Comparison of ENCODE assay signal across 15 mouse cellular contexts in genomic region chr5:150894049-150894738, GRCm38 (mm10). TPM values are rescaled to one million over a fixed set of nuclear protein-coding genes. Genes with fewer than 3 reads are reported as not detected.
A peak's percentile ranks its signal among the peaks of the same experiment; 100 is the strongest.
DNase-seq lines count a peak whose midpoint lies in the region; ATAC-seq and TF ChIP-seq lines count a peak whose summit lies in the region.
"Had no signal": no experiment of that assay in that cellular context is flagged by ENCODE, and none has a peak within 500 bp of the region (broad histone marks: within the 10 kb centered on the region; RNA-seq: fewer than 3 reads in every experiment).

No protein-coding gene starts in this region.

- H3K27me3 ChIP-seq in forebrain, embryonic 11.5 days (ENCODE audit: control insufficient read depth, insufficient read depth, low read length): no peaks in the 10 kb centered on the region
- H3K27me3 ChIP-seq in forebrain, embryonic 10.5 days (ENCODE audit: poor library complexity, severe bottlenecking): no peaks in the 10 kb centered on the region
- no peaks in the 10 kb centered on the region for H3K27me3 ChIP-seq in midbrain, embryonic 12.5 days
- H3K27me3 ChIP-seq in midbrain, embryonic 10.5 days (ENCODE audit: low read depth, poor library complexity, severe bottlenecking): no peaks in the 10 kb centered on the region
- no peaks in the 10 kb centered on the region for H3K27me3 ChIP-seq in hindbrain, embryonic 15.5 days
- H3K27me3 ChIP-seq in midbrain, postnatal 0 days (ENCODE audit: insufficient read depth, low read length): no peaks in the 10 kb centered on the region
- no peaks in the 10 kb centered on the region for H3K27me3 ChIP-seq in cerebellum, adult 2 months (ENCODE audit: control insufficient read depth, insufficient read depth, low read length)
- H3K27me3 ChIP-seq: liver, embryonic 15.5 days; neural tube, embryonic 12.5 days had no signal

- H3K4me2 ChIP-seq in forebrain, embryonic 11.5 days (ENCODE audit: low read depth, low read length, severe bottlenecking): no peak overlapping the region
- H3K4me2 ChIP-seq in midbrain, embryonic 12.5 days (replicated peaks): no peak overlapping the region
- no peak overlapping the region for H3K4me2 ChIP-seq in hindbrain, embryonic 15.5 days
- H3K4me2 ChIP-seq in midbrain, postnatal 0 days (ENCODE audit: low read depth, low read length, poor library complexity, severe bottlenecking): no peak overlapping the region
- H3K4me2 ChIP-seq: liver, embryonic 15.5 days; neural tube, embryonic 12.5 days had no signal

- no peak for TF ChIP-seq POLR2A in cerebellum, adult 2 months (IDR thresholded peaks at IDR 0.05; ENCODE audit: borderline replicate concordance, insufficient read depth, low read length)

- 64% methylated on average over 3 of the region's 3 CpGs for WGBS in forebrain, embryonic 11.5 days
- WGBS in forebrain, embryonic 10.5 days: 71% methylated on average over 3 of the region's 3 CpGs
- 70% methylated on average over 3 of the region's 3 CpGs for WGBS in midbrain, embryonic 12.5 days
- WGBS in midbrain, embryonic 10.5 days: 75% methylated on average over 3 of the region's 3 CpGs
- WGBS in hindbrain, embryonic 15.5 days: 36% methylated on average over 3 of the region's 3 CpGs
- WGBS in midbrain, postnatal 0 days: 39% methylated on average over 3 of the region's 3 CpGs
- 64% methylated on average over 3 of the region's 3 CpGs for WGBS in cerebellum, adult 2 months

- no peak for DNase-seq in forebrain, embryonic 11.5 days (ENCODE audit: low spot score)
- DNase-seq in forebrain, embryonic 10.5 days (ENCODE audit: extremely low spot score, low spot score): no peak
- DNase-seq in midbrain, embryonic 10.5 days (ENCODE audit: low spot score): no peak
- no peak for DNase-seq in midbrain, postnatal 0 days (ENCODE audit: low spot score)
- DNase-seq in cerebellum, adult 2 months: no peak
- no peak for DNase-seq in thymus, postnatal 0 days (ENCODE audit: low spot score)
- DNase-seq: cerebellum, adult 11 months; embryo, embryonic 11 days; kidney, adult 8-10 months; layer of hippocampus, adult 9-11 months had no signal

- H3K4me1 ChIP-seq in forebrain, embryonic 11.5 days (replicated peaks; ENCODE audit: control insufficient read depth, insufficient read depth, low read length): no peaks in the 10 kb centered on the region
- peaks cover 25% of the 10 kb centered on the region for H3K4me1 ChIP-seq in forebrain, embryonic 10.5 days
- H3K4me1 ChIP-seq in midbrain, embryonic 12.5 days: peaks cover 10% of the 10 kb centered on the region
- H3K4me1 ChIP-seq in midbrain, embryonic 10.5 days: peaks cover 7% of the 10 kb centered on the region; the same call in 1 of the 2 replicates
- peaks cover 10% of the 10 kb centered on the region for H3K4me1 ChIP-seq in hindbrain, embryonic 15.5 days (replicated peaks)
- no peaks in the 10 kb centered on the region for H3K4me1 ChIP-seq in midbrain, postnatal 0 days (ENCODE audit: insufficient read depth, low read length)
- H3K4me1 ChIP-seq in cerebellum, adult 2 months (ENCODE audit: control insufficient read depth, insufficient read depth, low read length): no peaks in the 10 kb centered on the region; the same call in 1 of the 2 replicates
- H3K4me1 ChIP-seq: liver, embryonic 15.5 days had no signal

- no peak overlapping the region for H3K9ac ChIP-seq in forebrain, embryonic 11.5 days (ENCODE audit: low read length)
- H3K9ac ChIP-seq in midbrain, embryonic 12.5 days (replicated peaks): no peak overlapping the region
- H3K9ac ChIP-seq in hindbrain, embryonic 15.5 days: no peak overlapping the region
- H3K9ac ChIP-seq in midbrain, postnatal 0 days (replicated peaks; ENCODE audit: low read length, poor library complexity, severe bottlenecking): no peak overlapping the region
- H3K9ac ChIP-seq: liver, embryonic 15.5 days; neural tube, embryonic 12.5 days had no signal

- TF ChIP-seq CTCF in midbrain, postnatal 0 days (IDR thresholded peaks at IDR 0.05): no peak
- TF ChIP-seq CTCF in cerebellum, adult 2 months (IDR thresholded peaks at IDR 0.05; ENCODE audit: borderline replicate concordance, insufficient read depth, low read depth, low read length): no peak

- peak; percentile 71 for ATAC-seq in forebrain, embryonic 11.5 days (replicated peaks; ENCODE audit: low FRiP score)
- ATAC-seq in midbrain, embryonic 12.5 days (ENCODE audit: low FRiP score, low read depth): peak; percentile 38; the same call in 1 of the 2 replicates
- ATAC-seq in hindbrain, embryonic 15.5 days (ENCODE audit: low FRiP score, low read depth): no peak
- peak; percentile 16; the same call in 1 of the 2 replicates for ATAC-seq in midbrain, postnatal 0 days (ENCODE audit: low FRiP score)

- no peak overlapping the region for H3K27ac ChIP-seq in forebrain, embryonic 11.5 days (ENCODE audit: low read depth, low read length)
- H3K27ac ChIP-seq in forebrain, embryonic 10.5 days: no peak overlapping the region
- 0 out of 2 replicates have a peak overlapping the region, but pooled peaks have one; percentile 26 for H3K27ac ChIP-seq in midbrain, embryonic 12.5 days (replicated peaks)
- H3K27ac ChIP-seq in midbrain, embryonic 10.5 days (replicated peaks): no peak overlapping the region
- peak overlapping the region; percentile 55 for H3K27ac ChIP-seq in hindbrain, embryonic 15.5 days (replicated peaks)
- no peak overlapping the region for H3K27ac ChIP-seq in midbrain, postnatal 0 days (ENCODE audit: low read depth, low read length)
- H3K27ac ChIP-seq in cerebellum, adult 2 months (ENCODE audit: insufficient read depth, low read length): no peak overlapping the region
- H3K27ac ChIP-seq: liver, embryonic 15.5 days; neural tube, embryonic 12.5 days had no signal

- H3K9me3 ChIP-seq in forebrain, embryonic 11.5 days (ENCODE audit: control insufficient read depth, low read length): no peaks in the 10 kb centered on the region
- H3K9me3 ChIP-seq in forebrain, embryonic 10.5 days: no peaks in the 10 kb centered on the region
- H3K9me3 ChIP-seq in midbrain, embryonic 12.5 days: no peaks in the 10 kb centered on the region
- no peaks in the 10 kb centered on the region for H3K9me3 ChIP-seq in midbrain, embryonic 10.5 days (replicated peaks)
- H3K9me3 ChIP-seq in hindbrain, embryonic 15.5 days: no peaks in the 10 kb centered on the region
- H3K9me3 ChIP-seq in midbrain, postnatal 0 days (ENCODE audit: low read length): no peaks in the 10 kb centered on the region
- H3K9me3 ChIP-seq: liver, embryonic 15.5 days; neural tube, embryonic 12.5 days had no signal

- no peaks in the 10 kb centered on the region for H3K36me3 ChIP-seq in forebrain, embryonic 11.5 days (ENCODE audit: control insufficient read depth, insufficient read depth, low read length)
- no peaks in the 10 kb centered on the region for H3K36me3 ChIP-seq in forebrain, embryonic 10.5 days (replicated peaks)
- H3K36me3 ChIP-seq in midbrain, embryonic 12.5 days: no peaks in the 10 kb centered on the region
- H3K36me3 ChIP-seq in midbrain, embryonic 10.5 days: no peaks in the 10 kb centered on the region
- H3K36me3 ChIP-seq in hindbrain, embryonic 15.5 days: no peaks in the 10 kb centered on the region
- no peaks in the 10 kb centered on the region for H3K36me3 ChIP-seq in midbrain, postnatal 0 days (ENCODE audit: insufficient read depth, low read length)
- H3K36me3 ChIP-seq: liver, embryonic 15.5 days; neural tube, embryonic 12.5 days had no signal

- no peak overlapping the region for H3K4me3 ChIP-seq in forebrain, embryonic 11.5 days (ENCODE audit: low read depth, low read length)
- no peak overlapping the region for H3K4me3 ChIP-seq in forebrain, embryonic 10.5 days
- no peak overlapping the region for H3K4me3 ChIP-seq in midbrain, embryonic 12.5 days
- H3K4me3 ChIP-seq in midbrain, embryonic 10.5 days: no peak overlapping the region
- H3K4me3 ChIP-seq in hindbrain, embryonic 15.5 days: no peak overlapping the region
- H3K4me3 ChIP-seq in midbrain, postnatal 0 days (ENCODE audit: low read depth, low read length): no peak overlapping the region
- H3K4me3 ChIP-seq in cerebellum, adult 2 months (replicated peaks; ENCODE audit: insufficient read depth, low read depth, low read length): no peak overlapping the region
- H3K4me3 ChIP-seq: liver, embryonic 15.5 days; neural tube, embryonic 12.5 days had no signal

RNA-seq across cellular contexts. Expression of gene Kl, which starts 58.2 kb away (rescaled TPM):
- 0.19 and 0.20 TPM in 2 replicates for polyA plus RNA-seq in forebrain, embryonic 11.5 days (2014; fragmentation: Nextera tagmentation; extraction: Ambion mirVana)
- 0.05 TPM in 1 of 2 replicates, not detected in the other for polyA plus RNA-seq in forebrain, embryonic 10.5 days (2016; fragmentation: Nextera tagmentation; extraction: Ambion mirVana)
- 0.55 and 0.64 TPM in 2 replicates for polyA plus RNA-seq in midbrain, embryonic 12.5 days (2016; fragmentation: Nextera tagmentation; extraction: Ambion mirVana)
- 0.09 and 0.39 TPM in 2 replicates for polyA plus RNA-seq in midbrain, embryonic 10.5 days (2016; fragmentation: Nextera tagmentation; extraction: Ambion mirVana)
- polyA plus RNA-seq in hindbrain, embryonic 15.5 days (2015; fragmentation: Nextera tagmentation; extraction: Ambion mirVana): 1.1 and 1.3 TPM in 2 replicates
- total RNA-seq in midbrain, postnatal 0 days (2014; rRNA removed): 2.2 and 2.3 TPM in 2 replicates
- polyA plus RNA-seq in midbrain, postnatal 0 days (2015; fragmentation: Nextera tagmentation; extraction: Ambion mirVana): 0.41 and 0.48 TPM in 2 replicates
- polyA plus RNA-seq in cerebellum, adult 2 months (2012; rRNA removed): 3.6 and 8.9 TPM in 2 replicates
- polyA plus RNA-seq in thymus, postnatal 0 days (2015; fragmentation: Nextera tagmentation; extraction: Ambion mirVana): 0.03 and 0.08 TPM in 2 replicates
- total RNA-seq: megakaryocyte progenitor cell, adult 5-6 weeks had no signal

Comparison
In these comparisons a context has a peak if more than half of its experiments do, and no peak if none do; other contexts are left out.
1. H3K27ac ChIP-seq: peak in midbrain, embryonic 12.5 days (single experiment) and hindbrain, embryonic 15.5 days (single experiment); none in forebrain, embryonic 11.5 days (single experiment), forebrain, embryonic 10.5 days (single experiment), midbrain, embryonic 10.5 days (single experiment), midbrain, postnatal 0 days (single experiment) and cerebellum, adult 2 months (single experiment).